Mouse (Mus musculus) heart, postnatal 0 days (tissue): ENCODE results near the gene Pigv.

Source experiments
- CTCF ChIP-seq: IDR thresholded peaks from 2 replicates; pipeline ENCODE4 v1.5.1; 2016; ENCODE audit warnings: antibody characterized with exemption, control low read depth, low read depth
- EP300 ChIP-seq: IDR thresholded peaks from 2 replicates; pipeline ENCODE4 v1.6.1; 2016; ENCODE audit warnings: antibody characterized with exemption, low read depth

DNA sequence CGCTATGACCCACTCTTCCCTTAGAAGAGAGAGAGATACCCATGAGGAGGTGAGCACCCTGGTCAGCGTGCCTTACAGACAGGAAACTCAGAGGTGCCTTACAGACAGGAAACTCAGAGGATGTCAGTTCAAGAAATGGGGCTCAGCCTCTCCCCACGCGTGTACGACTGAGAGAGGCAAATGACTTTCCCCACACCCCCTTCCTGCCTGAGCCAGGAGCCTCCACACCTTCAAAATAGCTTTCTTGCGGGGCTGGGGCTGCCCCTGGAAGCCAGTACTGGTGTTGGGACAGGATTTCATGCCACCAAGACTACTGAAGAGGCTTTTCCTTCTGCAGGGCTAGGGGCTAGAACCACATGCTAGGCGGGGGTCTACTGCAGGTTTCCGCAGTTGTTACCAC, 51.8 kb downstream of the Pigv start:
- no peak for TF ChIP-seq CTCF
- TF ChIP-seq EP300: no peak
